Mouse (Mus musculus): ENCODE measurements around the gene Cxcl13. TPM values are rescaled to one million over a fixed set of nuclear protein-coding genes. Genes with fewer than 3 reads are reported as not detected.

Gene Cxcl13
- polyA plus RNA-seq, 2 experiments: 0.02 to 0.14 TPM

- H3K4me2 ChIP-seq (ENCODE audit: low read depth): no peak overlapping the region
- H3K4me1 ChIP-seq (replicated peaks; ENCODE audit: control insufficient read depth in 2 of 2, insufficient read depth in 2 of 2, low read length in 1 of 2): no peaks in the 10 kb centered on the region
- 52% methylated on average over 1 of the region's 1 CpGs for WGBS (ENCODE audit: insufficient replicate concordance)
- H3K27ac ChIP-seq: no peak overlapping the region
- H3K36me3 ChIP-seq (replicated peaks; ENCODE audit: control insufficient read depth, insufficient read depth, low read depth): no peaks in the 10 kb centered on the region
- no peaks in the 10 kb centered on the region for H3K27me3 ChIP-seq (ENCODE audit: control insufficient read depth, insufficient read depth, low read length)
- H3K9ac ChIP-seq (replicated peaks): no peak overlapping the region
- H3K9me3 ChIP-seq (ENCODE audit: control insufficient read depth, low read length): no peaks in the 10 kb centered on the region
- TF ChIP-seq CTCF (IDR thresholded peaks at IDR 0.05; ENCODE audit: low read depth) (no peak), EP300 (IDR thresholded peaks at IDR 0.05; ENCODE audit: low read depth) (no peak)
- H3K4me3 ChIP-seq (ENCODE audit: insufficient read depth in 1 of 2, low read depth in 2 of 2, low read length in 2 of 2): no peak overlapping the region
- no peak for ATAC-seq (ENCODE audit: insufficient read depth)
- DNase-seq (ENCODE audit: low read depth in 3 of 3, low spot score in 3 of 3): no peak
Measured at GRCm38 (mm10) chr5:95925931-95926263, 30.9 kb upstream of the Cxcl13 start.

GRCm38 (mm10) chr5:95935035-95935434 is 21.7 kb upstream of the Cxcl13 start:
- DNase-seq (ENCODE audit: low read depth in 3 of 3, low spot score in 3 of 3) (no peak), ATAC-seq (ENCODE audit: insufficient read depth) (no peak)
- no peaks in the 10 kb centered on the region for H3K36me3 ChIP-seq (replicated peaks; ENCODE audit: control insufficient read depth, insufficient read depth, low read depth)

GRCm38 (mm10) chr5:95936068-95936467 is 20.7 kb upstream of the Cxcl13 start:
- H3K36me3 ChIP-seq (replicated peaks; ENCODE audit: control insufficient read depth, insufficient read depth, low read depth): no peaks in the 10 kb centered on the region
- ATAC-seq (ENCODE audit: insufficient read depth) (no peak), DNase-seq (ENCODE audit: low read depth in 3 of 3, low spot score in 3 of 3) (no peak)
- peaks cover 0 to 4% of the 10 kb centered on the region in 2 experiments; a peak in 1 of 4 replicates for H3K4me1 ChIP-seq (replicated peaks; ENCODE audit: control insufficient read depth in 2 of 2, insufficient read depth in 2 of 2, low read length in 1 of 2)
- no peak overlapping the region for H3K4me3 ChIP-seq (ENCODE audit: insufficient read depth in 1 of 2, low read depth in 2 of 2, low read length in 2 of 2)
- no peak overlapping the region for H3K4me2 ChIP-seq (ENCODE audit: low read depth)
- H3K9ac ChIP-seq (replicated peaks): no peak overlapping the region
- H3K9me3 ChIP-seq (ENCODE audit: control insufficient read depth, low read length): no peaks in the 10 kb centered on the region
- 65% methylated on average over 5 of the region's 5 CpGs for WGBS (ENCODE audit: insufficient replicate concordance)
- TF ChIP-seq CTCF (IDR thresholded peaks at IDR 0.05; ENCODE audit: low read depth) (no peak), EP300 (IDR thresholded peaks at IDR 0.05; ENCODE audit: low read depth) (no peak)
- H3K27me3 ChIP-seq (ENCODE audit: control insufficient read depth, insufficient read depth, low read length): no peaks in the 10 kb centered on the region
- H3K27ac ChIP-seq: no peak overlapping the region

More at GRCm38 (mm10) chr5:95935035-95935434, 21.7 kb upstream of the Cxcl13 start:
- H3K4me2 ChIP-seq (ENCODE audit: low read depth): no peak overlapping the region
- WGBS (ENCODE audit: insufficient replicate concordance): 41% methylated on average over 5 of the region's 5 CpGs
- H3K9ac ChIP-seq (replicated peaks): no peak overlapping the region
- H3K9me3 ChIP-seq (ENCODE audit: control insufficient read depth, low read length): no peaks in the 10 kb centered on the region
- peaks cover 0 to 4% of the 10 kb centered on the region in 2 experiments; a peak in 1 of 4 replicates for H3K4me1 ChIP-seq (replicated peaks; ENCODE audit: control insufficient read depth in 2 of 2, insufficient read depth in 2 of 2, low read length in 1 of 2)
- H3K27ac ChIP-seq: no peak overlapping the region
- TF ChIP-seq CTCF (IDR thresholded peaks at IDR 0.05; ENCODE audit: low read depth) (no peak), EP300 (IDR thresholded peaks at IDR 0.05; ENCODE audit: low read depth) (no peak)
- no peak overlapping the region for H3K4me3 ChIP-seq (ENCODE audit: insufficient read depth in 1 of 2, low read depth in 2 of 2, low read length in 2 of 2)
- H3K27me3 ChIP-seq (ENCODE audit: control insufficient read depth, insufficient read depth, low read length): no peaks in the 10 kb centered on the region

DNA sequence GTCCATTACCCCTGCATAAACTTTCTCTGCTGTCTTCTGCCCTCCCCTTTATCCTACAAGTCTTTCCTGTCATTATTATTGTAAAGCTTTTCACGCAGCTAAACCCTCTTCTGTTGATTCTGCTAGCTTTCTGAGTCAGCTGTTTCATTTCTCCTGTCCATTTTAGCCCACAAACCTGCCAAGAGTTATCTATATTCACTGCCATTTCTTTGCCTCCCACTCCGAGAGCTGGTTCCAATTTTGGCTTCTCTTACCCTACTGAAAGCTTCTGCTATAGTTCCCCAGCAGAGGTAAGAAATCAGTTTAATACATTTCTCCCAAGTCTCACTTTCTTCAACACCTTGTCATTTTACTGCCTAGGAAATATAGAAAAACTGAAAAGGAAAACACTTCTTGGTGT is 19.6 kb upstream of the Cxcl13 start:
- H3K36me3 ChIP-seq (replicated peaks; ENCODE audit: control insufficient read depth, insufficient read depth, low read depth): no peaks in the 10 kb centered on the region
- no peak overlapping the region for H3K4me2 ChIP-seq (ENCODE audit: low read depth)
- H3K27ac ChIP-seq: no peak overlapping the region
- DNase-seq (ENCODE audit: low read depth in 3 of 3, low spot score in 3 of 3): no peak
- H3K9me3 ChIP-seq (ENCODE audit: control insufficient read depth, low read length): no peaks in the 10 kb centered on the region
- no peak for TF ChIP-seq CTCF (IDR thresholded peaks at IDR 0.05; ENCODE audit: low read depth)
- TF ChIP-seq EP300 (IDR thresholded peaks at IDR 0.05; ENCODE audit: low read depth): no peak
- 37% methylated on average over 2 of the region's 2 CpGs for WGBS (ENCODE audit: insufficient replicate concordance)
- H3K4me3 ChIP-seq (ENCODE audit: insufficient read depth in 1 of 2, low read depth in 2 of 2, low read length in 2 of 2): no peak overlapping the region
- ATAC-seq (ENCODE audit: insufficient read depth): no peak
- no peaks in the 10 kb centered on the region for H3K27me3 ChIP-seq (ENCODE audit: control insufficient read depth, insufficient read depth, low read length)
- peaks cover 0 to 4% of the 10 kb centered on the region in 2 experiments; a peak in 1 of 4 replicates for H3K4me1 ChIP-seq (replicated peaks; ENCODE audit: control insufficient read depth in 2 of 2, insufficient read depth in 2 of 2, low read length in 1 of 2)
- H3K9ac ChIP-seq (replicated peaks): no peak overlapping the region

DNA sequence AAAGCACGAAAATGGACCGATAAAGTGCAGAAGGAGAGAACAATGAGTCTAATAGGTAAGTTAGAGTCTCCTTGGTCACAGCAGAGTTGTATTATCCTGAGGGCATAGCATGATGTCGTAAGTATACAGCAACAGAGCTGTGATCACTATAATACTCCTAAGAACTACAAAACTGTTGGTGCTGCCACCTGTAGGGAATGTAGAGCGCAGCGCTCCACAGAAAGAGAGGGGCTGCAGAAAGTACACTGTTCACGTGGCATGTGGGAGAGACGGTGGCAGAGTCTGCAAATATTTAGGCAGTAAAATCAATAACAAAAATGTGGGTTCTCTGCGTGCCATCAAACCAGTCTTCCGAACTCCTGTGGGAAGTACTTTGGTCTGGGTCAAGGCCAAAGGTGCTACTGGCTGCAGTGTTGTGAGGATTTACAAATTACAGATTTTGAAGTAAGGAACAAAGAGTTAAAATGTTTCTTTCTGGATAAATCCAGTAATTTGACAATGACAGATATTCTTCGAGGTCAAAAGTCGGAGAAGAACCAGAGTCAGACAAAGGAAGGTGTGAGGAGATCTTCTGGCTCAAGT is 18.6 kb upstream of the Cxcl13 start:
- no peak overlapping the region for H3K9ac ChIP-seq (replicated peaks)
- H3K27me3 ChIP-seq (ENCODE audit: control insufficient read depth, insufficient read depth, low read length): no peaks in the 10 kb centered on the region
- no peak for ATAC-seq (ENCODE audit: insufficient read depth)
- H3K4me3 ChIP-seq (ENCODE audit: insufficient read depth in 1 of 2, low read depth in 2 of 2, low read length in 2 of 2): no peak overlapping the region
- H3K4me1 ChIP-seq (replicated peaks; ENCODE audit: control insufficient read depth in 2 of 2, insufficient read depth in 2 of 2, low read length in 1 of 2): peaks cover 0 to 4% of the 10 kb centered on the region in 2 experiments; a peak in 1 of 4 replicates
- TF ChIP-seq EP300 (IDR thresholded peaks at IDR 0.05; ENCODE audit: low read depth): no peak
- no peak for TF ChIP-seq CTCF (IDR thresholded peaks at IDR 0.05; ENCODE audit: low read depth)
- WGBS (ENCODE audit: insufficient replicate concordance): 63% methylated on average over 11 of the region's 11 CpGs
- no peak overlapping the region for H3K4me2 ChIP-seq (ENCODE audit: low read depth)
- DNase-seq (ENCODE audit: low read depth in 3 of 3, low spot score in 3 of 3): no peak
- H3K9me3 ChIP-seq (ENCODE audit: control insufficient read depth, low read length): no peaks in the 10 kb centered on the region
- H3K27ac ChIP-seq: no peak overlapping the region
- H3K36me3 ChIP-seq (replicated peaks; ENCODE audit: control insufficient read depth, insufficient read depth, low read depth): no peaks in the 10 kb centered on the region
